In the genomic region with DNA sequence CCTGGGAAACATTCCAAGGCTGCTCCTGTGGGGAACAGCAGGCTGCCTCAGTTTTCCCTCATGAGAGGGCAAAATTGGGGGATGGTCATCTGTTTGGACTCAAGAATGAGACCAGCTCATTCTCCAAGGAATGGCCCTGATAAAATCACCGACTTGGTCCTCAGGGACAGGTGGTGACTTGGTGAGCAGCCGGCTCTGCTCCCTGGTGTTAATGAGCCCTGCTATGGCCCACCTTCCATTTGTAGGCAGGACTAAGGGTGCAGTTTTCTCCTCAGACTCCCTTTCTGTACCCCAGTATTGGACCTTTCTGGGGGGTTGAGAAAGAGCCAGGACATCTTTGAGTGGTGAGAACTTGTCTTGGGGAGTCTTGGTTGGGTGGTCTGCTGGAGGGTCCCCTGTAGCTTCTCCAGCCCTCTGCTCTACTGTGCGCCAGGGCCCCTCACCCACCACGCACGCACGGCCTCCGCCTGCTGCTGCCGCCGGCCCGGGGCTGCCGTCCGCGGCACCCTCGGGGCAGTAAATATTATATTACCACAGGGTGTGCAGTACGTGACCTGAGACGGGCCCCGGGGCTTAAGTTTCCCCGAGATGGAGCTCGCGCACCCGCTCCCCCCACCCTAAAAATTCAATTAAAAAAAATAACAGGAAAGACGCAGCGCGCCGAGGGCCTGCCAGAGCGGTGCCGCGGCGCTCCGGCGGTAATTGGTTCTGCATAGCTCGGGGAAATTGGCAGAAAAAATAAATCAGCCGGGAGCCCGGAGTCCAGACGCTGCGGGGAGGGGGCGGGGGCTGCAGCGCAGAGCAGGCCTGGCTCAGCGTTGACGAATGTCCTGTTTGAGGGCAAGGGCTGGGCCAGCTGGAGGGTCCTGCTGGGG, we compare ENCODE assay signal across 8 mouse cellular contexts.
DNase-seq lines count a peak whose midpoint lies in the region; ATAC-seq lines count a peak whose summit lies in the region.

No protein-coding gene starts in this region.

- no peaks in the 10 kb centered on the region for H3K9me3 ChIP-seq in heart, embryonic 13.5 days
- H3K9me3 ChIP-seq in stomach, embryonic 15.5 days, result no peaks in the 10 kb centered on the region

- H3K4me1 ChIP-seq in heart, embryonic 13.5 days, result peaks cover 21% of the 10 kb centered on the region
- peaks cover 20% of the 10 kb centered on the region for H3K4me1 ChIP-seq in stomach, embryonic 15.5 days

- peak; percentile 94 for DNase-seq in heart, adult 11 months
- DNase-seq in heart, postnatal 25 days (ENCODE audit: low spot score), result no peak
- DNase-seq in cerebellum, postnatal 36 days, result peak; percentile 24 to 37
- DNase-seq in kidney, postnatal 4 days, result peak; percentile 57 to 73
- DNase-seq in lung, postnatal 14 days, result peak; percentile 35
- DNase-seq in thymus, postnatal 14 days, result no peak

- peak overlapping the region; percentile 55 for H3K4me3 ChIP-seq in heart, embryonic 13.5 days
- peak overlapping the region; percentile 38 for H3K4me3 ChIP-seq in stomach, embryonic 15.5 days (replicated peaks)

- 7% methylated on average over 40 of the region's 40 CpGs for WGBS in heart, embryonic 13.5 days
- 3% methylated on average over 40 of the region's 40 CpGs for WGBS in stomach, embryonic 15.5 days

- H3K9ac ChIP-seq in heart, embryonic 13.5 days, result peak overlapping the region; percentile 77
- no peak overlapping the region for H3K9ac ChIP-seq in stomach, embryonic 15.5 days

- intact Hi-C loops in heart, postnatal 25 days (cut with DNase I), result no loop called here

- H3K4me2 ChIP-seq in heart, embryonic 13.5 days, result peak overlapping the region; percentile 81
- H3K4me2 ChIP-seq in stomach, embryonic 15.5 days, result peak overlapping the region; percentile 75

- peaks cover 15% of the 10 kb centered on the region for H3K36me3 ChIP-seq in heart, embryonic 13.5 days
- no peaks in the 10 kb centered on the region for H3K36me3 ChIP-seq in stomach, embryonic 15.5 days

- no peak overlapping the region for H3K27ac ChIP-seq in heart, embryonic 13.5 days (replicated peaks)
- H3K27ac ChIP-seq in stomach, embryonic 15.5 days, result no peak overlapping the region

- H3K27me3 ChIP-seq in heart, embryonic 13.5 days (replicated peaks), result peaks cover 58% of the 10 kb centered on the region
- H3K27me3 ChIP-seq in stomach, embryonic 15.5 days (replicated peaks), result peaks cover 25% of the 10 kb centered on the region

- ATAC-seq in heart, embryonic 13.5 days (ENCODE audit: extremely low read depth, insufficient number of reproducible peaks, low FRiP score, low TSS enrichment), result no peak; the same call in 1 of the 2 replicates
- ATAC-seq in stomach, embryonic 15.5 days (ENCODE audit: insufficient read depth, low FRiP score, low read depth), result peak; percentile 21; the same call in 1 of the 2 replicates

Comparison
In these comparisons a context has a peak if more than half of its experiments do, and no peak if none do; other contexts are left out.
1. DNase-seq: peak in heart, adult 11 months (single experiment), cerebellum, postnatal 36 days (2 of 2), kidney, postnatal 4 days (2 of 2) and lung, postnatal 14 days (single experiment); none in heart, postnatal 25 days (single experiment) and thymus, postnatal 14 days (single experiment).